In genomic region chr12:29337336-29337735, GRCm38 (mm10) we compare ENCODE assay signal across 25 mouse cellular contexts.
A peak's percentile ranks its signal among the peaks of the same experiment; 100 is the strongest.
DNase-seq lines count a peak whose midpoint lies in the region; ATAC-seq and TF ChIP-seq lines count a peak whose summit lies in the region.
"Had no signal": no experiment of that assay in that cellular context is flagged by ENCODE, and none has a peak within 500 bp of the region (broad histone marks: within the 10 kb centered on the region; RNA-seq: fewer than 3 reads in every experiment).

No protein-coding gene starts in this region.

- H3K4me3 ChIP-seq in midbrain, embryonic 11.5 days (ENCODE audit: low read depth, low read length): no peak overlapping the region
- no peak overlapping the region for H3K4me3 ChIP-seq in midbrain, postnatal 0 days (ENCODE audit: low read depth, low read length)
- H3K4me3 ChIP-seq: embryonic facial prominence, embryonic 12.5 days; embryonic facial prominence, embryonic 15.5 days; gastrocnemius, adult 2 months; heart, embryonic 12.5 days; heart, embryonic 15.5 days; hindbrain, embryonic 10.5 days; hindbrain, embryonic 13.5 days; intestine, embryonic 15.5 days had no signal

- H3K9ac ChIP-seq in midbrain, embryonic 11.5 days (ENCODE audit: low read length): no peak overlapping the region
- no peak overlapping the region for H3K9ac ChIP-seq in midbrain, postnatal 0 days (replicated peaks; ENCODE audit: low read length, poor library complexity, severe bottlenecking)
- H3K9ac ChIP-seq: embryonic facial prominence, embryonic 12.5 days; embryonic facial prominence, embryonic 15.5 days; forebrain, postnatal 0 days; heart, embryonic 12.5 days; heart, embryonic 15.5 days; hindbrain, embryonic 13.5 days; intestine, embryonic 15.5 days had no signal

- peak; percentile 64 to 86 for DNase-seq in adrenal gland, adult (ENCODE audit: inconsistent age in 2 of 2, low spot score in 1 of 2)
- DNase-seq in adrenal gland, postnatal 4 days (ENCODE audit: low spot score in 2 of 2): no peak
- DNase-seq in midbrain, embryonic 11.5 days (ENCODE audit: low spot score, missing footprints): peak; percentile 60
- no peak for DNase-seq in midbrain, postnatal 0 days (ENCODE audit: low spot score)
- peak; percentile 28 for DNase-seq in adrenal gland, postnatal 14 days
- DNase-seq in urinary bladder, adult 2 months (ENCODE audit: low spot score): no peak
- DNase-seq: cerebellum, adult 18-20 months; cerebellum, adult 9-10 months; cerebellum, postnatal 14 days; forebrain, postnatal 0 days; gastrocnemius, adult 2 months; gastrocnemius, postnatal 14 days; heart, adult 18-20 months; heart, postnatal 10 days; heart, postnatal 36 days; kidney, adult 11 months had no signal

- H3K9me3 ChIP-seq in midbrain, embryonic 11.5 days (ENCODE audit: control insufficient read depth, low read length): no peaks in the 10 kb centered on the region
- no peaks in the 10 kb centered on the region for H3K9me3 ChIP-seq in midbrain, postnatal 0 days (ENCODE audit: low read length)
- H3K9me3 ChIP-seq: embryonic facial prominence, embryonic 12.5 days; embryonic facial prominence, embryonic 15.5 days; heart, embryonic 12.5 days; heart, embryonic 15.5 days; hindbrain, embryonic 10.5 days; hindbrain, embryonic 13.5 days; intestine, embryonic 15.5 days had no signal

- H3K27me3 ChIP-seq in midbrain, embryonic 11.5 days (ENCODE audit: control insufficient read depth, insufficient read depth, low read length): no peaks in the 10 kb centered on the region
- H3K27me3 ChIP-seq in midbrain, postnatal 0 days (ENCODE audit: insufficient read depth, low read length): no peaks in the 10 kb centered on the region
- H3K27me3 ChIP-seq: embryonic facial prominence, embryonic 12.5 days; embryonic facial prominence, embryonic 15.5 days; heart, embryonic 12.5 days; heart, embryonic 15.5 days; hindbrain, embryonic 13.5 days; intestine, embryonic 15.5 days had no signal

- no peak overlapping the region for H3K4me2 ChIP-seq in midbrain, embryonic 11.5 days
- no peak overlapping the region for H3K4me2 ChIP-seq in midbrain, postnatal 0 days (ENCODE audit: low read depth, low read length, poor library complexity, severe bottlenecking)
- H3K4me2 ChIP-seq: embryonic facial prominence, embryonic 12.5 days; embryonic facial prominence, embryonic 15.5 days; heart, embryonic 12.5 days; heart, embryonic 15.5 days; hindbrain, embryonic 13.5 days; intestine, embryonic 15.5 days had no signal

- no peaks in the 10 kb centered on the region for H3K36me3 ChIP-seq in midbrain, embryonic 11.5 days (ENCODE audit: control insufficient read depth, insufficient read depth, low read length)
- no peaks in the 10 kb centered on the region for H3K36me3 ChIP-seq in midbrain, postnatal 0 days (ENCODE audit: insufficient read depth, low read length)
- H3K36me3 ChIP-seq: embryonic facial prominence, embryonic 12.5 days; embryonic facial prominence, embryonic 15.5 days; heart, embryonic 12.5 days; heart, embryonic 15.5 days; hindbrain, embryonic 10.5 days; hindbrain, embryonic 13.5 days; intestine, embryonic 15.5 days had no signal

- WGBS in midbrain, embryonic 11.5 days: 96% methylated on average over 2 of the region's 2 CpGs
- WGBS in midbrain, postnatal 0 days: 85% methylated on average over 2 of the region's 2 CpGs

- peaks cover 2% of the 10 kb centered on the region; the same call in 1 of the 2 replicates for H3K4me1 ChIP-seq in midbrain, embryonic 11.5 days (ENCODE audit: control insufficient read depth, insufficient read depth, low read length)
- no peaks in the 10 kb centered on the region for H3K4me1 ChIP-seq in midbrain, postnatal 0 days (ENCODE audit: insufficient read depth, low read length)
- H3K4me1 ChIP-seq: embryonic facial prominence, embryonic 12.5 days; embryonic facial prominence, embryonic 15.5 days; heart, embryonic 12.5 days; heart, embryonic 15.5 days; intestine, embryonic 15.5 days had no signal

- no peak overlapping the region for H3K27ac ChIP-seq in midbrain, embryonic 11.5 days (ENCODE audit: low read depth, low read length)
- no peak overlapping the region for H3K27ac ChIP-seq in midbrain, postnatal 0 days (ENCODE audit: low read depth, low read length)
- H3K27ac ChIP-seq: embryonic facial prominence, embryonic 12.5 days; embryonic facial prominence, embryonic 15.5 days; gastrocnemius, adult 2 months; heart, embryonic 15.5 days; intestine, embryonic 15.5 days had no signal

- TF ChIP-seq CTCF in midbrain, postnatal 0 days (IDR thresholded peaks at IDR 0.05): no peak

- no peak for ATAC-seq in midbrain, embryonic 11.5 days (ENCODE audit: low FRiP score)
- no peak for ATAC-seq in midbrain, postnatal 0 days (ENCODE audit: low FRiP score)
- ATAC-seq: forebrain, embryonic 14.5 days; forebrain, postnatal 0 days; hindbrain, embryonic 16.5 days; intestine, embryonic 15.5 days had no signal

Comparison
In these comparisons a context has a peak if more than half of its experiments do, and no peak if none do; other contexts are left out.
1. DNase-seq: peak in adrenal gland, adult (2 of 2), midbrain, embryonic 11.5 days (single experiment) and adrenal gland, postnatal 14 days (single experiment); none in adrenal gland, postnatal 4 days (0 of 2), midbrain, postnatal 0 days (single experiment) and urinary bladder, adult 2 months (single experiment).